Mouse (Mus musculus): Measurements from ENCODE around the gene Gm2001.
"Not testable (repeated sequence)": the region's sequence is repeated elsewhere in the genome, so short reads cannot be mapped to it uniquely, and the experiment has no call there.

GRCm38 (mm10) chr12:87873772-87874171, 31.6 kb upstream of the Gm2001 start, which contains the start of gene Gm2016:
- not testable (repeated sequence) for TF ChIP-seq POLR2A (IDR thresholded peaks at IDR 0.05; ENCODE audit: extremely low read depth, insufficient read depth, low read length); CTCF (IDR thresholded peaks at IDR 0.05; ENCODE audit: low read depth, low read length)

Data from liver, adult 2 months (tissue).